Mouse (Mus musculus): ENCODE measurements at regions not wholly inside any gene's neighbourhood (a gene's known extent, or its start where the extent isn't known, plus 50 kb on each side); places are given as distances from the start of the nearest gene placed in this dataset.

GRCm38 (mm10) chr9:27458335-27459040 lies 61.9 kb downstream of the Spata19 start:
- no peak for TF ChIP-seq CTCF (IDR thresholded peaks at IDR 0.05; ENCODE audit: insufficient read depth, low read length)
- TF ChIP-seq POLR2A (IDR thresholded peaks at IDR 0.05; ENCODE audit: borderline replicate concordance, extremely low read depth, low read depth, low read length) = no peak
